Mouse (Mus musculus) hindbrain, embryonic 12.5 days (tissue): ENCODE results near the gene Fthl17f. TPM values are rescaled to one million over a fixed set of nuclear protein-coding genes. Genes with fewer than 3 reads are reported as not detected.
"Not testable (repeated sequence)": the region's sequence is repeated elsewhere in the genome, so short reads cannot be mapped to it uniquely, and the experiment has no call there.

Experiments used
- ATAC-seq: fragments of 200-750 bp; cut with Nextera tagmentation; 2 replicates; pipeline ENCODE4 v1.8.0; 2017; ENCODE audit warnings: moderate TSS enrichment; ENCODE audit not compliant: low FRiP score
- H3K27ac ChIP-seq: fragments of 300-500 bp; sonication (generic); 2 replicates; pipeline ENCODE4 v1.5.1; 2016; ENCODE audit warnings: mild to moderate bottlenecking
- H3K27me3 ChIP-seq: fragments of 300-500 bp; sonication (generic); 2 replicates; pipeline ENCODE4 v1.6.1; 2016; ENCODE audit warnings: mild to moderate bottlenecking
- H3K36me3 ChIP-seq: fragments of 300-500 bp; sonication (generic); 2 replicates; pipeline ENCODE4 v1.6.1; 2016; ENCODE audit warnings: mild to moderate bottlenecking
- H3K4me1 ChIP-seq: fragments of 300-500 bp; sonication (generic); 2 replicates; pipeline ENCODE4 v1.6.1; 2016
- H3K4me2 ChIP-seq: fragments of 300-500 bp; sonication (generic); replicated peaks from 2 replicates; pipeline ENCODE4 v1.6.1; 2016; ENCODE audit warnings: mild to moderate bottlenecking
- H3K4me3 ChIP-seq: fragments of 300-500 bp; sonication (generic); 2 replicates; pipeline ENCODE4 v1.5.1; 2016; ENCODE audit warnings: mild to moderate bottlenecking
- H3K9ac ChIP-seq: fragments of 300-500 bp; sonication (generic); 2 replicates; pipeline ENCODE4 v1.6.1; 2016; ENCODE audit warnings: mild to moderate bottlenecking, moderate library complexity
- H3K9me3 ChIP-seq: fragments of 300-500 bp; sonication (generic); replicated peaks from 2 replicates; pipeline ENCODE4 v1.6.1; 2016; ENCODE audit warnings: mild to moderate bottlenecking
- WGBS: fragments of 180-500 bp; shearing (Covaris S2); methylation state at CpG from one replicate; pipeline ENCODE4 v1.1.7; 2016; 5-methylcytosine and 5-hydroxymethylcytosine counted together
- polyA plus RNA-seq: library from polyadenylated mRNA; unstranded; fragments of >200 nt; fragmentation: Nextera tagmentation; extraction: Ambion mirVana; gene quantifications from 2 replicates; pipeline ENCODE4 v1.2.1, GENCODE M21; 2016

The Fthl17f gene
- not detected in 2 replicates for polyA plus RNA-seq

DNA sequence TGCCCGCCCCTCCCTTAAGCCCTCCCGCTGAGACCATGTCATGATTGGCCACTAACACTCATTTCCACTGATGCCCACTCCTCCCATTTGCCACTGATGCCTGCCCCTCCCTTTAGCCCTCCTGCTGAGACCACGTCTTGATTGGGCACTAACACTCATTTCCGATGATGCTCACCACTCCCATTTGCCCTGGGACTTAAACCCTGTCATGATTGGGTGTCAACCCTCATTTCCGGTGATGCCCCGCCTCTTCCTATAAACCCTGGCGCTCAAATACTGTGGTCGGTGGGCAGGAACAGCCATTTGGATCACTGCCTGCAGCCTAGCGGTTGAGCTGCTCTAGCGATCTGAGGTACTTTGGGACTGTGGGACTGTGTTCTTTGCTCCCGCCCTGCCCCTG is at the start of gene Fthl17f:
Gene Fthl17f (plus strand): TSS at position 301 of the 400 bp plus-strand sequence.
- H3K27ac ChIP-seq, H3K27me3 ChIP-seq, ATAC-seq, H3K9me3 ChIP-seq, H3K36me3 ChIP-seq, H3K4me3 ChIP-seq, H3K4me1 ChIP-seq, H3K9ac ChIP-seq, H3K4me2 ChIP-seq: not testable (repeated sequence)
- 92% methylated on average over 11 of the region's 11 CpGs for WGBS

DNA sequence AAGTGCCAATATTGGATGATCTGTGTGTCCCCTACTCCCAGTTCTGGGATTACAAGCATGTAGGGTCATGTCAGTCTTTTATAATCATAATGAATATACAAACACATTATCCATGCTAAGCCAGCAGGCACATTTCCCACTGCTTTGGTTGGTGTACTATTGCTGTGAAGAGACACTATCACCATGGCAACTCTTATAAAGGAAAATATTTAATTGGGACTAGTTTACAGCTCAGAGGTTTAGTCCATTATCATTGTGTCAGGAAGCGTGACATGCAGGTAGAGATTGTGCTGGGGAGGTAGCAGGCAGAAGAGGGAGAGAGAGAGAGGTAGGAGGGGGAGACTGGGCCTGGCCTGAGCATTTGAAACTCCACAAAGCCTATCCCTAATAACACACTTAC is 46.7 kb upstream of the Fthl17f start:
- Histone ChIP-seq H3K4me1 (no peaks in the 10 kb centered on the region), H3K4me2 (no peak overlapping the region), H3K27ac (no peak overlapping the region), H3K9ac (no peak overlapping the region), H3K27me3 (no peaks in the 10 kb centered on the region), H3K9me3 (no peaks in the 10 kb centered on the region), H3K4me3 (no peak overlapping the region), H3K36me3 (no peaks in the 10 kb centered on the region)
- 59% methylated on average over 1 of the region's 1 CpGs for WGBS
- no peak for ATAC-seq

DNA sequence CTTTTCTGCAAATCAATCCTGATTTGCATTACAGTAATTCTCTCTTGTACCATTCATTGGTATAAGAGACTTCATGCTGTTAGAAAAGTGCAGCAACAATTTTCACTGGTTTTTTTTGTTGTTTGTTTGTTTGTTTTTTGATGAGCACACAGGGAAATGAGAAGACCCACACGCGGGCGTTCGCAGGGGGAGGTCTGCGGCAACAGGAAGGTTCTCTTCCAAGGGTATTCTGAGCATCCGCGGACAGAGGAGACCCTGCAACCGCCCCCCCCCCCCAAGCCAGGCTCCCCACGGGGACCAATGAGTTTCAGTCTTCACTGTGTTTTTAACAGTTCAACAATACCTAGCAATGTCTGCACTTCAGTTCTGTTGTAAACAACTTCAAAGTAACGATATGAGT is 43.3 kb upstream of the Fthl17f start:
- Histone ChIP-seq H3K27me3 (no peaks in the 10 kb centered on the region), H3K9ac (no peak overlapping the region), H3K4me1 (no peaks in the 10 kb centered on the region), H3K4me2 (no peak overlapping the region), H3K9me3 (no peaks in the 10 kb centered on the region), H3K4me3 (no peak overlapping the region), H3K36me3 (no peaks in the 10 kb centered on the region), H3K27ac (no peak overlapping the region)
- ATAC-seq = no peak
- WGBS = 61% methylated on average over 9 of the region's 10 CpGs

- 92% methylated on average over 1 of the region's 10 CpGs for WGBS
- not testable (repeated sequence) for H3K9me3 ChIP-seq
Measured at GRCm38 (mm10) chrX:9033193-9033592, 29.6 kb upstream of the Fthl17f start, which contains the start of gene Fthl17e. Gene Fthl17e, plus strand, starts transcription at chrX:9033493.

GRCm38 (mm10) chrX:9041611-9042010 is 21.2 kb upstream of the Fthl17f start:
- H3K36me3 ChIP-seq, H3K27me3 ChIP-seq, ATAC-seq, H3K4me2 ChIP-seq, H3K9me3 ChIP-seq, H3K4me1 ChIP-seq, H3K27ac ChIP-seq, H3K9ac ChIP-seq, H3K4me3 ChIP-seq: not testable (repeated sequence)
- 32% methylated on average over 3 of the region's 4 CpGs for WGBS

More at GRCm38 (mm10) chrX:9033193-9033592, 29.6 kb upstream of the Fthl17f start, which contains the start of gene Fthl17e:
- H3K4me1 ChIP-seq, ATAC-seq, H3K27ac ChIP-seq, H3K27me3 ChIP-seq, H3K4me2 ChIP-seq, H3K9ac ChIP-seq, H3K36me3 ChIP-seq, H3K4me3 ChIP-seq: not testable (repeated sequence)

DNA sequence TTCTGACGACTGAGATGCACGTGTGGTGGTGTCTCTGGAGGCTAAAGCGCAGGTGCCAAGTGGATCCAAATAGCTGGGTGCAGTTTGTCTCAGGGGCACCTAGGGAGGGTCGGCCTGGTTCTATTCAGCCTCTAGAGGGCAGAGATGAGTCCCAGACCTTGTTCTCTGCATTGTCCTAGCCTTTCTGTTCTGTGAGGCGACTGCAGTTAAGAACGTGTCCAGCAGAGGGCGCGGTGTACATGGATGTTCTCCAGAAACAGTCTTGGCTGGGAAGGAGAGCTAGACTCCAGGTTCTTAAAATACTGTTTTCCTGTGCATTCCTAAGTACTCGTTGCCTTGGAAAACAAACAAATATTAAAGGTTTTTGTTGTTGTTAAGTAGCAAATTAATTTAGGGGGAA is 1.9 kb upstream of the Fthl17f start:
- not testable (repeated sequence) for H3K9ac ChIP-seq, ATAC-seq, H3K4me2 ChIP-seq, H3K27me3 ChIP-seq, H3K4me3 ChIP-seq, H3K9me3 ChIP-seq, H3K36me3 ChIP-seq, H3K27ac ChIP-seq, H3K4me1 ChIP-seq
- 26% methylated on average over 7 of the region's 9 CpGs for WGBS

- Histone ChIP-seq H3K4me1 (no peaks in the 10 kb centered on the region), H3K4me2 (no peak overlapping the region), H3K9me3 (peaks cover 7% of the 10 kb centered on the region; the same call in 1 of the 2 replicates), H3K36me3 (no peaks in the 10 kb centered on the region), H3K27ac (no peak overlapping the region), H3K27me3 (no peaks in the 10 kb centered on the region), H3K9ac (no peak overlapping the region), H3K4me3 (no peak overlapping the region)
- 90% methylated on average over 4 of the region's 4 CpGs for WGBS
- ATAC-seq = no peak
Measured at GRCm38 (mm10) chrX:9062101-9062500, 714 bp upstream of the Fthl17f start.

GRCm38 (mm10) chrX:9077699-9078098 is 14.9 kb downstream of the Fthl17f start:
- not testable (repeated sequence) for H3K4me1 ChIP-seq, H3K4me2 ChIP-seq, H3K27me3 ChIP-seq, H3K4me3 ChIP-seq, H3K9me3 ChIP-seq, ATAC-seq, H3K27ac ChIP-seq, H3K36me3 ChIP-seq, H3K9ac ChIP-seq
- 28% methylated on average over 10 of the region's 10 CpGs for WGBS

- H3K9me3 ChIP-seq, H3K9ac ChIP-seq, H3K27me3 ChIP-seq, H3K4me2 ChIP-seq, ATAC-seq, H3K27ac ChIP-seq, H3K36me3 ChIP-seq, H3K4me3 ChIP-seq, H3K4me1 ChIP-seq: not testable (repeated sequence)
Measured at GRCm38 (mm10) chrX:9095066-9095465, 32.3 kb downstream of the Fthl17f start.

DNA sequence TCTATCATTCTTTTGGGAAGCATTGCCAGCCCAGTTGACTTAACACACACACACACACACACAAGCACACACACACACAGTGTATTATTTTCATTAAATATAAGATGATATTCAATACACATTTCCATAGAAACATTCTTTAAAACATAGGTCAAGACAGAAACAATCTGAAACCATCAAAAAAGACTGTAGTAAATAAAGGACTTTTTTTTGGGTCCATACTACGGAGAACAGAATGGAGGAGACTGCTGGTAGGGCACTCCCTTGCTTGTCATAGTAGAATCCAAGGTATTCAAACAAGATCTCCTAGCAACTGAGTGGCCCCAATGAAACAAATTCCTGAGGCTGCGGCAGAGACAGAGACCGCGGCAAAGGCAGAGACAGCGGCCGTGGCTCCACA is 41.4 kb downstream of the Fthl17f start, which contains the start of gene 4930402K13Rik:
Gene 4930402K13Rik (plus strand): TSS at position 301 of the 400 bp plus-strand sequence.
- H3K4me1 ChIP-seq = no peaks in the 10 kb centered on the region
- no peak within 1 kb of the TSS for H3K4me3 ChIP-seq
- no peaks in the 10 kb centered on the region for H3K9me3 ChIP-seq
- no peak for ATAC-seq
- no peaks in the 10 kb centered on the region for H3K36me3 ChIP-seq
- no peak within 1 kb of the TSS for H3K4me2 ChIP-seq
- no peak within 1 kb of the TSS for H3K9ac ChIP-seq
- H3K27me3 ChIP-seq = no peaks in the 10 kb centered on the region
- WGBS = 78% methylated on average over 6 of the region's 6 CpGs
- H3K27ac ChIP-seq = no peak within 1 kb of the TSS

DNA sequence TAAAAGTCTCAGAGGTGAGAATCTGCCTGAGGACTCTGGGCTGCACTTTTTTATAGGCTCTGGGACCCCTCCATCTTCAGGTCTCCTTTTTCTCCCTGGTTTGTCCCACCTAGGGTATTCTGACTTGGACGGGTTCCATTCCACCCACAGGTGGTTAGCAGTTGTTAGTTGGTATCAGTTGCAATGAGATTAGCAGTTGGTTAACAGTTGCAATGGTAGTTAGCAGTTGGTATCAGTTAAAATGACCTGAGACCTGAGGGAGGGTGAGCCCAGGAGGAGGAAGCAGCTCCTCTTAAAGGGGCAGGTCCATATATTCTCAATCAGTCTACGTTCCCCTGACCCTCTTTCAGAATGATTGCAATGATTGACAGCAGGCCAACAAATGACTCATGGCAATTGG is 47.6 kb downstream of the Fthl17f start:
- H3K27me3 ChIP-seq = no peaks in the 10 kb centered on the region
- H3K4me1 ChIP-seq = no peaks in the 10 kb centered on the region
- no peak overlapping the region for H3K4me2 ChIP-seq
- 55% methylated on average over 2 of the region's 2 CpGs for WGBS
- H3K9ac ChIP-seq = no peak overlapping the region
- no peak overlapping the region for H3K27ac ChIP-seq
- no peak overlapping the region for H3K4me3 ChIP-seq
- no peaks in the 10 kb centered on the region for H3K9me3 ChIP-seq
- H3K36me3 ChIP-seq = no peaks in the 10 kb centered on the region
- no peak for ATAC-seq
